Mouse (Mus musculus) erythroblast, embryonic 14.5 days (primary cell): ENCODE results near the gene Kmt2d.

Experiments
- GATA1 ChIP-seq: IDR thresholded peaks from 2 replicates; pipeline ENCODE4 v1.6.1; 2012; ENCODE audit warnings: low read length, inconsistent platforms, mixed read lengths
- TAL1 ChIP-seq: IDR thresholded peaks from 3 replicates; pipeline ENCODE4 v1.6.1; 2012; ENCODE audit warnings: low read length, inconsistent platforms, mixed read lengths

DNA sequence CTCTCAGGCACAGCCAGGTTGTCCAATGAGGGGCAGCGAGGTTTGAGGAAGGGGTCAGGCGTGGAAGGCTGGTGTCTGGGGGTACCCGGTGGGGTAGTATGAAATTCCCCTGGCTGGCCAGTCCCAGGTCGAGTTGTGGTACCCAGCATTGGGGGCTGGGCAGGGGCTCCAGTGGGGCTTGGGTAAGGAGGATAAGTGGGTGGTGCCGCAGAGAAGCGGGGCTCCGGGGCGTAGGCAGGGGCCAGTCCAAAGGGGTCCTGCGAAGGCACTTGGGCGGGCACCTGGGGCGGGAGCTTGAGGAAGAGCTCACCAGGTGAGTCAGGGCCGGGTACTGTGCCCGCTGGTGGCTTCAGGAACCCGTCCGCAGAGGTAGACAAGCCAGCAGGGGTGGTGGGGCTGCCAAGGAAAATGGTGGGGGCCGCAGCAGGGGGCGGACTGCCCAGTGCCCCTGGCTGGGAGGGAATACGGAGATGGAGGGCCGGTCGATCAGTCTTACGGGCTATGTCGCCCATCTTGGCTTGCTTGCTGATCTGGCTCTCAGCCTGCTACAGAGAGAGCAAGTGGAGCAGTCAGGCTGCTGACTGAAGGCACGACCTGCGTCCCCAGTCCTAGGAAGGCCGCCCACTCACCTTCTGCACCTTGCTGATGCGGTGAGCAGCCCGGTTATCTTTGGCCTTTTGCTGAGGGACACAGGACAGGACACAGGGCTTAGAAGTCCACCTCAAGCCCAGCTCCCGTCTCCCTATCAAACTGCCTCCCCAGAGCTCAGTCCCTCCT is 17.7 kb downstream of the Kmt2d start:
- TF ChIP-seq GATA1 (no peak), TAL1 (no peak)
